Mouse (Mus musculus): ENCODE data around the gene Htra2. TPM values are rescaled to one million over a fixed set of nuclear protein-coding genes. Genes with fewer than 3 reads are reported as not detected.
A peak's percentile ranks its signal among the peaks of the same experiment; 100 is the strongest.

The Htra2 gene
- polyA plus RNA-seq, 1 experiment from 2014 or later = 54.4 TPM

GRCm38 (mm10) chr6:83033249-83034185, 21.6 kb downstream of the Htra2 start, which contains the start of the genes Dok1 and Loxl3:
Dok1 (minus strand) TSS chr6:83033471.
Loxl3 (plus strand) TSS chr6:83034173.
- peak; percentile 76 for DNase-seq (ENCODE audit: low spot score)

GRCm38 (mm10) chr6:83032769-83033191, 22.3 kb downstream of the Htra2 start:
- peak; percentile 49 for DNase-seq (ENCODE audit: low spot score)

DNA sequence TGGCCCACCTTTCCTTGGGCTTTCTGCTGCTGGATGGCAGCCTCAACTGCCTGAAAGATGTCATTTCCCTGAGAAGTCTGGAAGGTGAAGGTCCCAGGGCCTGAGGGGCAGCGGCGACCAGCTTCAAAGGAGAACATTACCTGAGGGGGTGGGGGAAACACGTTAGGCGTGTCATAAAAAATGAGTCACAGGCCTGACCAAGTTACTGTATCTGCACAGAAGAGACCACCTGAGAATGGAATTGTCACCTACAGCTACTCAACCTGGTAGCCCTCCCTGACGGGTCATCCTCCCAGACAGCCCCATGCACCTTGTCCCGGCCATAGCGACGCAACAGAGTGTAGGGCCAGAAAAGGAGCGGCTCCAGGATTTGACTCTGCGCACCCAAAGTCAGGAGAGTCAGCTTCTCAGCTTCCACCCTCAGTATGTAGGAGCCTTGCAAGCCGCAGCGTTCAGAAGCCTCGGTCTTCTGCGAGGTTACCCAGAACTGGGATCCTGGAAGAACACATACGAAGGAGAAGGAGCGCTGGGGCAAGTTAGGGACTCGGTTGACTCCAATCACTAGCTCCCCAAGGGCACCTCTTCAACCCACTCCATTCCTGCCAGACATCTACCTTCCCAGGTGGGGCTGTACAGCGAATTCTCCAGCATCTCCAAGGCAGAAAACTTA, 23.0 kb downstream of the Htra2 start:
- no peak for DNase-seq (ENCODE audit: low spot score)

- DNase-seq (ENCODE audit: low spot score) = no peak
Observed at GRCm38 (mm10) chr6:83031111-83031510, 24.0 kb downstream of the Htra2 start.

DNA sequence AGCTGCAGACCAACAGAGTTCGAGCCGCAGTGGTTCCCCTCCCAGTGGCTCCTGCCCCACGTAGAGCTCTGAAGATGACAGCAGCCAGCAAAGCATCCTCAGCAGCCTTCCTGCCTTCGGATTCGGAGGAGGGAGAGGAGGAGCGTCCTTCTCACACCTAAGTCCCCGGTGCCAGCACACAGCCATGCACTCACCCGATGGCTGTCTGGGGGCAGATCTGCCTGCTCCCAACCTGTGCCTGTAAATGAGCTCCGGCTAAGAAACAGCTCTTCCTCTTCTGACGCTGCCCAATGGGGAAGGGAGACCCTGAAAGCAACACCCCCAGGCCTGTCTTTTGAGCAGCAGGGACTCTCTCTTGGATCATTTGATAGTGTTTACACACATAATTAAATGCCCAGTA, 25.3 kb downstream of the Htra2 start:
- no peak for DNase-seq (ENCODE audit: low spot score)

GRCm38 (mm10) chr6:83027706-83028105, 27.4 kb downstream of the Htra2 start:
- no peak for DNase-seq (ENCODE audit: low spot score)

DNA sequence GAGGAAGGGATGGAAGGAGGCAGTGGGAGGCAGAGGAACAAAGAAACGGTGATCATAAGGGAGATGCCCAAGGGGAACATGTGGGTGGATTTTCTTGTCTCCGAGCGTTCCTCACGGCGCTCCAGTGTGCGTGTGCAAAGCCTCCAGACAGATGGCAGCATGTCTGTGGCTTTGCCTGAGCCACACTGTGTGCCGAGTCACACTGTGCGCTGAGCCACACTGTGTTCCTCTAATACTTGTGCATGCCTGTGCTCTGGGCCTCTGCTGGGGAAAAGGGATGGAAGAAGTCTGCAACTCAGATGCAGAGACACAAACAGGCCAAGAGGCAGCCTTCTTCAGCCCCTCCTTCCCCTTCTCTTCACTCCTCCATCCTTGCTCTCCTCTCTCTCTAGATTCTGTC, 27.8 kb downstream of the Htra2 start:
- no peak for DNase-seq (ENCODE audit: low spot score)

GRCm38 (mm10) chr6:83025221-83025620, 29.9 kb downstream of the Htra2 start:
- DNase-seq (ENCODE audit: low spot score) = no peak

DNA sequence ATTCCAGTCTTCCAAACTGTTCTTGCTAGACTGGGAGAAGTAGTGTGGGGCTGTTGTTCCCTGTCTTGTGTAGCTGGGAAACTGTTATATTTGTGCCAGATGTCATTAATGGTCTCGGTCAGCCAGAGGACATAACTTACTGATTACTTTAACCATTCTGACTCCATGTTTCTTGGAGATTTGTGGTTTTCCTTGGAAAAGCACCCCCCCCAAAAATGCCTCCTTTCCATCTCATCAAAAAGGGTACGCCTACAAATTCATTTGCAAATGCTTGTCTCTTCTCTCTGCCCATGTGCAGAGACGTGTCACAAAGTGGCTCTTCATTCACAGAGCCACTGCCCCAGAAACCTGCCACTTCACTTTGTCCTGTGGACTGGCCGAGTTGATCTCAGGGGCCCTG, 30.7 kb downstream of the Htra2 start:
- DNase-seq (ENCODE audit: low spot score) = no peak

- DNase-seq (ENCODE audit: low spot score) = no peak
Observed at GRCm38 (mm10) chr6:83023786-83024185, 31.3 kb downstream of the Htra2 start.

GRCm38 (mm10) chr6:83023008-83023407, 32.1 kb downstream of the Htra2 start:
- no peak for DNase-seq (ENCODE audit: low spot score)

GRCm38 (mm10) chr6:83020836-83021593, 34.1 kb downstream of the Htra2 start:
- no peak for DNase-seq (ENCODE audit: low spot score)

- no peak for DNase-seq (ENCODE audit: low spot score)
Observed at GRCm38 (mm10) chr6:83020121-83020520, 35.0 kb downstream of the Htra2 start.

- DNase-seq (ENCODE audit: low spot score) = no peak
Observed at GRCm38 (mm10) chr6:83019044-83019443, 36.0 kb downstream of the Htra2 start.

- no peak for DNase-seq (ENCODE audit: low spot score)
Observed at GRCm38 (mm10) chr6:83017190-83017589, 37.9 kb downstream of the Htra2 start.

- no peak for DNase-seq (ENCODE audit: low spot score)
Observed at GRCm38 (mm10) chr6:83015749-83016148, 39.3 kb downstream of the Htra2 start.

GRCm38 (mm10) chr6:83014482-83015466, 40.3 kb downstream of the Htra2 start:
- no peak for DNase-seq (ENCODE audit: low spot score)

DNA sequence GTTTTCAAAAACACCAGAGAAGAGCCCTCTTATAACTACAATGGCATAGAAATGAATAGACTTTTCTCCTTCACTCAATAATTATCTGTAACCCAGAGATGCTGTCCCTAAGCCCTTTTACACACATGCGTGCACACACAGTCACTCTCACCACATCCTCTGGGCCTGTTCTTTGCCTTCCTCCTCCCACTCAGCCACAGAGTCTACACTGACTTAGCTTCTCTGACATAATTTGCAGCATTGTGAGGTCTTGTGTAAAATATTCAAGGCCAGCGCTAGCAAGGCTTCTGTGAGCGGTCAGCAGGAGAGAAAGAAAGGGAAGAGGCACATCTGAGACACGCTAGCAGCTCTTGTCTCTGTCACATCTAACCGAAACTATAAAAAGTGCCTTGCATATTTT, 41.6 kb downstream of the Htra2 start:
- DNase-seq (ENCODE audit: low spot score) = peak; percentile 44

GRCm38 (mm10) chr6:83011756-83012155, 43.3 kb downstream of the Htra2 start:
- DNase-seq (ENCODE audit: low spot score) = no peak

DNA sequence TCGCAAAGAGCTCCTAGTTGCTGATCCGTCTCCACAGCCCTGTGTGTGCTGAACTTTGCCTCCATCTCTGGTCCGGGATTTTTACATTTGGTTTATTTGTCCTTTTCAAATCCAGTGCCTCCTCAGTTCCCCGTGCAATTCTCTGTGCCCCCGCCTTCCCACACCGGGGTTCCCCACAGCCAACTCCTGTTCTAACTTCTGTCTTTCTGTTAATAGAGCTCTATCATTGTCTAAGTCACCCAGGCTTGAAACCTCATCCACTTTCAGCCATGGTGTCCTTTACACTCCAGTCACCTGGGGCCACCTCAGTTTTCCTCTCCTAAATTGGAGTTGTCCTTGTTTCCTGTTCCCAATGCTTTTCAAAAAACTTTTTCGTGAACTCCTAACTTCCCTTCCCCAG, 43.8 kb downstream of the Htra2 start:
- no peak for DNase-seq (ENCODE audit: low spot score)

All from thymus, postnatal 0 days (tissue).